Mouse (Mus musculus): ENCODE results near the gene Aif1.
"Not testable (repeated sequence)": the region's sequence is repeated elsewhere in the genome, so short reads cannot be mapped to it uniquely, and the experiment has no call there.

Aif1 gene

GRCm38 (mm10) chr17:35147348-35147747 lies 28.5 kb downstream of the Aif1 start:
- DNase-seq (ENCODE audit: low read depth, low spot score) = no peak

- DNase-seq (ENCODE audit: low read depth, low spot score) = no peak
Observed at GRCm38 (mm10) chr17:35146139-35146538, 29.7 kb downstream of the Aif1 start.

- DNase-seq (ENCODE audit: low read depth, low spot score) = no peak
Observed at GRCm38 (mm10) chr17:35141971-35142370, 33.9 kb downstream of the Aif1 start.

- DNase-seq (ENCODE audit: low read depth, low spot score) = no peak
Observed at GRCm38 (mm10) chr17:35140490-35140996, 35.3 kb downstream of the Aif1 start.

- no peak for DNase-seq (ENCODE audit: low read depth, low spot score)
Observed at GRCm38 (mm10) chr17:35139269-35139668, 36.6 kb downstream of the Aif1 start.

- DNase-seq (ENCODE audit: low read depth, low spot score) = peak; percentile 83
Observed at GRCm38 (mm10) chr17:35135591-35136320, 40.1 kb downstream of the Aif1 start.

- DNase-seq (ENCODE audit: low read depth, low spot score) = peak; percentile 96
Observed at GRCm38 (mm10) chr17:35134801-35135590, 40.9 kb downstream of the Aif1 start, which contains the start of gene Bag6. Bag6 (plus strand) TSS chr17:35135178.

- DNase-seq (ENCODE audit: low read depth, low spot score) = no peak
Observed at GRCm38 (mm10) chr17:35133517-35133916, 42.4 kb downstream of the Aif1 start.

- DNase-seq (ENCODE audit: low read depth, low spot score) = no peak
Observed at GRCm38 (mm10) chr17:35132174-35132560, 43.7 kb downstream of the Aif1 start.

- DNase-seq (ENCODE audit: low read depth, low spot score) = no peak
Observed at GRCm38 (mm10) chr17:35131500-35132173, 44.2 kb downstream of the Aif1 start, which contains the start of gene Apom. Apom (minus strand) TSS chr17:35132050.

GRCm38 (mm10) chr17:35131038-35131437 lies 44.8 kb downstream of the Aif1 start:
- DNase-seq (ENCODE audit: low read depth, low spot score) = no peak

- DNase-seq (ENCODE audit: low read depth, low spot score) = no peak
Observed at GRCm38 (mm10) chr17:35128996-35129395, 46.9 kb downstream of the Aif1 start.

GRCm38 (mm10) chr17:35127017-35127416 lies 48.9 kb downstream of the Aif1 start:
- no peak for DNase-seq (ENCODE audit: low read depth, low spot score)

- peak; percentile 72 for DNase-seq (ENCODE audit: low read depth, low spot score)
Observed at GRCm38 (mm10) chr17:35126206-35126611, 49.7 kb downstream of the Aif1 start, which contains the start of gene D17H6S53E. D17H6S53E (plus strand) TSS chr17:35126373.

- DNase-seq (ENCODE audit: low read depth, low spot score) = no peak
Observed at GRCm38 (mm10) chr17:35125578-35125977, 50.3 kb downstream of the Aif1 start.

GRCm38 (mm10) chr17:35125081-35125480 lies 50.8 kb downstream of the Aif1 start:
- DNase-seq (ENCODE audit: low read depth, low spot score) = no peak

GRCm38 (mm10) chr17:35124261-35124896 lies 51.5 kb downstream of the Aif1 start:
- not testable (repeated sequence) for DNase-seq (ENCODE audit: low read depth, low spot score)

GRCm38 (mm10) chr17:35123287-35123686 lies 52.6 kb downstream of the Aif1 start:
- not testable (repeated sequence) for DNase-seq (ENCODE audit: low read depth, low spot score)

GRCm38 (mm10) chr17:35121871-35122303 lies 54.0 kb downstream of the Aif1 start, which contains the start of gene Csnk2b:
Csnk2b (minus strand) TSS chr17:35122053.
- peak; percentile 71 for DNase-seq (ENCODE audit: low read depth, low spot score)

- peak; percentile 99 for DNase-seq (ENCODE audit: low read depth, low spot score)
Observed at GRCm38 (mm10) chr17:35121143-35121799, 54.6 kb downstream of the Aif1 start, which contains the start of gene Gpank1. Gpank1 (plus strand) TSS chr17:35121455.
